Mouse (Mus musculus) urinary bladder, postnatal 36 days (tissue): ENCODE results near the gene Gm14819.
"Not testable (repeated sequence)": the region's sequence is repeated elsewhere in the genome, so short reads cannot be mapped to it uniquely, and the experiment has no call there.

Experiments
- DNase-seq, 2 experiments: peaks; one replicate each; pipeline ENCODE4 v3.0.0; 2022; ENCODE audit warnings: low spot score in 2 of 2, mixed read lengths in 1 of 2

Gm14819 gene

GRCm38 (mm10) chrX:35403883-35404282 is at the start of gene Gm14819:
Gm14819 (plus strand) TSS chrX:35404183.
- not testable (repeated sequence) for DNase-seq
